ENCODE assay signal across 14 mouse cellular contexts in the genomic region with DNA sequence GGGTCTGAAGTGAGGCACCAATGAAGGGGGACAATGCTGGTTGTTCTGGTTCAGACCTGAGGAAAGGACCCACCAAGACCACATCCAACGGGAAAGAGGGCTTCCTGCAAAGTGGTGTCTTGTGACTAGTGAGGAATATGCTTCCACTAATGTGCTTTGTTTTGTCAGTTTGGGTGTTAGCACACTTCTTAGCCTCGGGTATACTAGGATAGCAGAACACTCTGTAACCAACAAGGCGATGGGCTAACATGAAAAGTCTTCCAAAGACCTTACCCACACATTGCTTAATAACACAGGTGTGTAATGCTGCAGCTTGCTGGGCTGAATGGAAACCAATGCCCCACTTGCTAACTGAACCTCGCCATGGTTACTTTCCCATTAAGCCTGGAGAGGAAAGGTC. TPM values are rescaled to one million over a fixed set of nuclear protein-coding genes. Genes with fewer than 3 reads are reported as not detected.
A peak's percentile ranks its signal among the peaks of the same experiment; 100 is the strongest.
DNase-seq lines count a peak whose midpoint lies in the region.
"Had no signal": no experiment of that assay in that cellular context is flagged by ENCODE, and none has a peak within 500 bp of the region (broad histone marks: within the 10 kb centered on the region; RNA-seq: fewer than 3 reads in every experiment).

No protein-coding gene starts in this region.

- peak; percentile 93 for DNase-seq in gonadal fat pad, adult 2 months (ENCODE audit: low read depth)
- DNase-seq in cerebellum, postnatal 25 days: no peak
- DNase-seq: adrenal gland, adult 2 months; adrenal gland, adult 8-10 months; adrenal gland, postnatal 10 days; adrenal gland, postnatal 14 days; adrenal gland, postnatal 25 days; adrenal gland, postnatal 36 days; B cell, adult 2 months; cerebellum, adult 11 months; cerebellum, adult 11-12 months; cerebellum, adult 18-20 months; cerebellum, adult 2 months had no signal

RNA-seq across cellular contexts. Expression of a gene that starts 49.6 kb away (rescaled TPM):
- polyA plus RNA-seq in gonadal fat pad, adult 2 months (2012; rRNA removed): 12.7 and 20.7 TPM in 2 replicates
- polyA plus RNA-seq: adrenal gland, adult 2 months; G1E had no signal

RNA-seq across cellular contexts. Expression of a gene that starts 51.0 kb away (rescaled TPM):
- polyA plus RNA-seq in gonadal fat pad, adult 2 months (2012; rRNA removed): 27.4 and 34.8 TPM in 2 replicates
